Mouse (Mus musculus): ENCODE results near the gene Cc2d2b. TPM values are rescaled to one million over a fixed set of nuclear protein-coding genes. Genes with fewer than 3 reads are reported as not detected.

The Cc2d2b gene
- total RNA-seq (2015; ENCODE audit: low replicate concordance): 0.63 TPM in 1 of 2 replicates, not detected in the other
- not detected in 2 replicates for total RNA-seq (2017; ENCODE audit: low replicate concordance)

- no peak for ATAC-seq (replicated peaks; ENCODE audit: low FRiP score, poor library complexity, severe bottlenecking)
Measured at GRCm38 (mm10) chr19:40748559-40748958, at the start of gene Cc2d2b. Gene Cc2d2b, plus strand, starts transcription at chr19:40748753.

- no peak for ATAC-seq (replicated peaks; ENCODE audit: low FRiP score, poor library complexity, severe bottlenecking)
Measured at GRCm38 (mm10) chr19:40699816-40700215, 48.7 kb upstream of the Cc2d2b start.

GRCm38 (mm10) chr19:40702406-40702805, 46.1 kb upstream of the Cc2d2b start:
- no peak for ATAC-seq (replicated peaks; ENCODE audit: low FRiP score, poor library complexity, severe bottlenecking)

- ATAC-seq (replicated peaks; ENCODE audit: low FRiP score, poor library complexity, severe bottlenecking): no peak
Measured at GRCm38 (mm10) chr19:40712889-40713628, 35.5 kb upstream of the Cc2d2b start.

GRCm38 (mm10) chr19:40714700-40715099, 33.9 kb upstream of the Cc2d2b start:
- no peak for ATAC-seq (replicated peaks; ENCODE audit: low FRiP score, poor library complexity, severe bottlenecking)

GRCm38 (mm10) chr19:40716981-40717380, 31.6 kb upstream of the Cc2d2b start:
- no peak for ATAC-seq (replicated peaks; ENCODE audit: low FRiP score, poor library complexity, severe bottlenecking)

GRCm38 (mm10) chr19:40719439-40720105, 29.0 kb upstream of the Cc2d2b start:
- ATAC-seq (replicated peaks; ENCODE audit: low FRiP score, poor library complexity, severe bottlenecking): no peak

- no peak for ATAC-seq (replicated peaks; ENCODE audit: low FRiP score, poor library complexity, severe bottlenecking)
Measured at GRCm38 (mm10) chr19:40720381-40720780, 28.2 kb upstream of the Cc2d2b start.

- 0 out of 2 replicates have a peak, but pooled peaks have one; percentile 50 for ATAC-seq (replicated peaks; ENCODE audit: low FRiP score, poor library complexity, severe bottlenecking)
Measured at GRCm38 (mm10) chr19:40722137-40723038, 26.2 kb upstream of the Cc2d2b start.

GRCm38 (mm10) chr19:40723516-40723915, 25.0 kb upstream of the Cc2d2b start:
- ATAC-seq (replicated peaks; ENCODE audit: low FRiP score, poor library complexity, severe bottlenecking): no peak

GRCm38 (mm10) chr19:40726148-40726547, 22.4 kb upstream of the Cc2d2b start:
- no peak for ATAC-seq (replicated peaks; ENCODE audit: low FRiP score, poor library complexity, severe bottlenecking)

- ATAC-seq (replicated peaks; ENCODE audit: low FRiP score, poor library complexity, severe bottlenecking): no peak
Measured at GRCm38 (mm10) chr19:40726614-40727013, 21.9 kb upstream of the Cc2d2b start.

GRCm38 (mm10) chr19:40728213-40728612, 20.3 kb upstream of the Cc2d2b start:
- ATAC-seq (replicated peaks; ENCODE audit: low FRiP score, poor library complexity, severe bottlenecking): no peak

- no peak for ATAC-seq (replicated peaks; ENCODE audit: low FRiP score, poor library complexity, severe bottlenecking)
Measured at GRCm38 (mm10) chr19:40728732-40729420, 19.7 kb upstream of the Cc2d2b start.

GRCm38 (mm10) chr19:40733409-40733808, 15.1 kb upstream of the Cc2d2b start:
- no peak for ATAC-seq (replicated peaks; ENCODE audit: low FRiP score, poor library complexity, severe bottlenecking)

GRCm38 (mm10) chr19:40733849-40734248, 14.7 kb upstream of the Cc2d2b start:
- ATAC-seq (replicated peaks; ENCODE audit: low FRiP score, poor library complexity, severe bottlenecking): no peak

- peak; percentile 61 for ATAC-seq (replicated peaks; ENCODE audit: low FRiP score, poor library complexity, severe bottlenecking)
Measured at GRCm38 (mm10) chr19:40736680-40737512, 11.7 kb upstream of the Cc2d2b start.

GRCm38 (mm10) chr19:40737613-40738012, 10.9 kb upstream of the Cc2d2b start:
- no peak for ATAC-seq (replicated peaks; ENCODE audit: low FRiP score, poor library complexity, severe bottlenecking)

Measured in erythroblast, adult 5-6 weeks (primary cell).